Mouse (Mus musculus) brown adipose tissue, adult 24 weeks (tissue): Measurements from ENCODE around the gene D16Ertd472e. TPM values are rescaled to one million over a fixed set of nuclear protein-coding genes. Genes with fewer than 3 reads are reported as not detected.
"Not testable (repeated sequence)": the region's sequence is repeated elsewhere in the genome, so short reads cannot be mapped to it uniquely, and the experiment has no call there.

Experiments
- H3K27ac ChIP-seq: fragments of 200-500 bp; replicated peaks from 2 replicates; pipeline ENCODE4 v1.5.1; 2012; ENCODE audit warnings: low read depth, mild to moderate bottlenecking, low read length
- H3K4me1 ChIP-seq: fragments of 200-500 bp; 2 replicates; pipeline ENCODE4 v1.6.1; 2012; ENCODE audit warnings: low read length, mixed read lengths; ENCODE audit not compliant: control insufficient read depth, insufficient read depth, insufficient read length
- H3K4me3 ChIP-seq: fragments of 200-500 bp; 2 replicates; pipeline ENCODE4 v1.5.1; 2012; ENCODE audit warnings: low read depth, mild to moderate bottlenecking, low read length, moderate library complexity; ENCODE audit not compliant: insufficient read depth
- polyA plus RNA-seq: library from polyadenylated mRNA; stranded (reverse); fragments of >200 nt; gene quantifications from 2 replicates; pipeline ENCODE4 v1.2.4, GENCODE M21; 2012; ENCODE audit not compliant: missing spikeins, insufficient read depth, insufficient read length

The D16Ertd472e gene
- polyA plus RNA-seq, 1 experiment, result 9.4 TPM

DNA sequence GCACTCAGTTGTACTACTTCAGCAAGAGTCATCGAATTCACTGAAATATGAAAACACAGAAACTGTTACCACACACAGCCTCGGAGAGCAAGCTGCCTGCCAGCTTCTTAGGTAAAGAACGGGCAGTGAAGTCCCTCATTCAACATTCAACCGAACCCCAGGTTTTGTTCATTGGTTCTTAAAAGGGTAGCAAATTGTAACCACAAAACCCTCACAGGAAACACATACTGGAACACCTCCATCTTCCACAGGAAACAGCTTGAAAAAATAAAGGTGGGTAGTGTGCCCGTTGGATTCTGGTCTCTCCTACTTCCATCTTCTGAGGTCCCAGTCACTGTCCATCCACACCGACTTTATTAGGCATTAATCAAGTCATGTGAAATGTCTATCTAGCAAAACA is 30.0 kb downstream of the D16Ertd472e start:
- no peaks in the 10 kb centered on the region for H3K4me1 ChIP-seq
- no peak overlapping the region for H3K27ac ChIP-seq
- no peak overlapping the region for H3K4me3 ChIP-seq

DNA sequence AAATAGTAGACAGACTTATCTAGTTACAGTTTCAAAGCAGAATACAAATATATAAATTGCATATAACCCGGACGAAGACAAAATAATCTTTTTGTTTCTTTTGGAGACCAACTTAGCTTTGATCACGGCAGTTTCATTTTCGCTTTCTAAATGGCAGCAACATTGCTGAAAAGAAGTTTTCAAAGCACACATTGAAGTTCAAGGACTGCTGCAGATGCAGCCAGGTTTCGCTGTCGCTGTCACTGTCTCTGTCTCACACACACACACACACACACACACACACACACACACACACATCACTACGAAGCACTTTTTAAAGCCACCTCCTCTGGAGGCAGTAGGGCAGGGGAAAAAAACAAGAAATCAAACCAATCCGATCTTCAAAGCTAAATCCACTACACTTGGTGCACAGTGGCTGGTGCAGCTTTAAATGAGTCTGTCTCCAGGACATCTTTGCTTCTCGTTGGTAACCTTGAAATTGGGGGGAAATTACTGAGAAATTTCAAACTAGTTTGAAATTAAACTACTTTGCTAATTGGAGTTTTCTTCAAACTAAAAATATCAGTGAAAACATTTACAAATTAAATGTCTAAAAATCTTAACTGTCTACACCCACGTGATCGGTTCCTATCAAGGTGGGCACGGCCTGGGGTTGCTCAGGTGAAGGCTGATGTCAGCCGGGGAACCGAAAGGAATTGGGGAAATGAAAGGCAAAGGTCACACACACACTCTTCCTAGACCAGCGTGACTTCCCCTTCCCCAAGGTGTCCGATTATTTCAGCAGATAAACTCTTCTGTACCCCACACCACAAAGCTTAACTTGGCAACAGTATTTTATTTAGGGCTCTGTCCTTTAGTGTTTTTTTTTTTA is 35.9 kb downstream of the D16Ertd472e start:
- no peaks in the 10 kb centered on the region for H3K4me1 ChIP-seq
- H3K27ac ChIP-seq, result 0 out of 2 replicates have a peak overlapping the region, but pooled peaks have one; percentile 23
- H3K4me3 ChIP-seq, result peak overlapping the region; percentile 47

DNA sequence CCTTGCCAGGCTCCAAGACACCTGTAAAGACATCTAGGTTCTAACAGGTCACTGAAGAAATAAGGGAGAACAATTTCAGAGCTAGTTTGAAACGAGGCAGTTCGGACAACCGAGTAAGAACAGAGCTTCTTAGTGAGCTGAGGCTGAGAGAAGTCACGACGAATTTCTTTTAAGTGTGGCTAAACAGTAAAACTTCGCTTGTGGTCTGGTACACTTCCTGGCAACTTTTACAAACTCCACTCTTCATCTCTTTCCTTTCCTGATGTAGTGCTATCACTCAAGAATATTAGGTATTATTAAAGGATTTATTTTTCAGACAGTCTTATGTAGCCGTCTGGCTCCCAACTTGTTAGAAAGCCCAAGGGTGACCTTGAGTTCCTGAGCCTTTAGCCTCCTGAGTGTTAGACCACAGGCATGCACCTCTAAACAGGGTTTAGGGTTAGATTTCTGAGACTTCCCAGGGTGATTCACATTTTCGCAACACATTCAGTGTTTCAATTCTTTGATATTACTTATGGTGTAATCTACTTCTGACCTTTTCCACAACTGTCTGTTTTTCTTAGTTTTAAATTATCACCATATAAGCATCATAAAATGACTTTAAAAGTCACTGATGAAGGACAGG is 38.6 kb downstream of the D16Ertd472e start:
- Histone ChIP-seq H3K4me3 (no peak overlapping the region), H3K27ac (no peak overlapping the region), H3K4me1 (no peaks in the 10 kb centered on the region)

DNA sequence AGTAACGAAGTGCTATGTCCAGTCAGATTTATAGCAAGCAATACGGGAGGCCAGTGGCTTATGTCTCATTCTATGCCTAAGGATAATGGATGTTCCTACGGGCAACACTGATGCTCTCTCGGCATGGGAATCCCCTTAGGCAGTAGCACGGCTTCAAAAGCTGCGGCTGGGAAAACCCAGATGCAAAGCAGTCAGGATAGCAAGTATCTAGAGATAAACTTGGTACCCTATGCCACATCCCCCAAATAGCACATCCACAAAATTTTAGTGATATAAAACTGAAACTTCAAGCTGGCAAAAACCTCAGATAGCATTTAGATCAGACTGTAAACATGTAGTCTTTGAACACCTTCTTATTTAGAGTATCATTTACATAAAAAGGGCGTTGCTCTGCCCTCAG is 39.2 kb downstream of the D16Ertd472e start:
- H3K27ac ChIP-seq, result no peak overlapping the region
- no peak overlapping the region for H3K4me3 ChIP-seq
- H3K4me1 ChIP-seq, result no peaks in the 10 kb centered on the region

DNA sequence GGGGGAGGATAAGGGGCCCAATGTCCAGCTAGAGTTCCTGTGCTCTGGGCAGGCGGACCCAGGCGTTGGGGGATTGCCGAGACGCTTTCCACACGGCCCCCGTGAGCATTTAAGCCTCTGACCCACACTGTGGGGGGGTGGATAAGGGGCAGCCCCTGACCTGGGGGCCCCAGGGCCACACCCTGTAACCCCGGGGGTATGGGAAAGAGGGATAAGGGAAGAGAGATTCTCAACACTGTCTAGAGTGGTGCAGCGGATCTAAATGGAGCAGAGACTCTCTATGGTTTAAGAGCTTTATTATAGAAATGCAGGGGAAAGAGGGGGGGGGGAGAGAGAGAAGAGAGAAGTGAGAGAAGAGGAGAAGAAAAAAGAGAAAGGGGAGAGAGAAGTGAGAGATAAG is 42.0 kb downstream of the D16Ertd472e start:
- no peak overlapping the region for H3K27ac ChIP-seq
- H3K4me3 ChIP-seq, result no peak overlapping the region
- no peaks in the 10 kb centered on the region; the same call in 1 of the 2 replicates for H3K4me1 ChIP-seq

DNA sequence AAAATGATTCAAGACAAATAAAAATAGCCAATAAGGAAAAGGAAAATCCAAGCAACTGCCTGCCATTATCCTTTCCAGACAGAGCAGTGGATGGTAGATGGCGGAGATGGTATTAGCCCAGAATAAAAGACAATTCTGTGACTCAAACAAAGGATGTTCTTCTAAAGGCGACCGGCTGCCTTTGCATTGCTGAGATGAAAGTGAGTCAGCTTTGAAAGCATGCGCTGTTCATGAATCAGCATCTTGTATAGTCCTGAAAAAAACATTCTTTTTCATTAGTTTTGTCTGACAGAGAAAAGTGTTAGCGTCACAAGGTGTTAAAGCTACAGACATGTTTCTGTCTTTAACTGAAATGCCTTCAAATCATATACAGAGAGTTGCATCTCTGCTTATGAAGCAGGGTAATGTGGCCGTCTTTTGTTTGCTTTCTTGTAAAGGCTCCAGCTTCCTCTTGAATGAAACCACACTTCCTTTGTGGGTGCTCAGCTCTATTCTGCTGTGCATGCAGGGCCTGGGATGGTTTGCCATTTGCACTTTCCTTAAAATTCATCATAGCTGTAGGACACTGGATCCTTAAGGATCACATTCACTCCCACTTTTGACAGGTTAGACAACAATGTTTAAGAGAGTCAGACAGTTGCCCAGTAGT is 44.4 kb downstream of the D16Ertd472e start:
- H3K4me1 ChIP-seq, result no peaks in the 10 kb centered on the region; the same call in 1 of the 2 replicates
- no peak overlapping the region for H3K27ac ChIP-seq
- no peak overlapping the region for H3K4me3 ChIP-seq

DNA sequence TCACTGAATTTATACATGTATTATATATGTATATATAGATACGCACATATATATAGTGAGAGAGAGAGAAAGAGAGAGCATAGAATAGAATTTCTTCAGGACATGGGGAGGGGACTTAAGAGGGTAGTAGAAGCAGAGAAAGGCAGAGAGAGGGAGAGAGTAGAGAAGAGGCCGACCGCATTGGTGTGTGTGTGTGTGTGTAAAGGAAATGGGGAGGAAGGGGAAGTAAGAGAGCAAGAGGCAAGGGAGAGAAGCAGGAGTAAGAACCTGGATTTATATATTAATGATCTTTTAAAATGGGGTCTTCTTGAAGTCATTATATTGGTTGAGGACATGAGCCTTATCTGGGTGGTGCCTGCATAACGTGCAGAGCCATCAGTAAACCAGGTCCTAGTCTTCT is 53.5 kb downstream of the D16Ertd472e start:
- no peak overlapping the region for H3K27ac ChIP-seq
- no peaks in the 10 kb centered on the region for H3K4me1 ChIP-seq
- H3K4me3 ChIP-seq, result no peak overlapping the region

DNA sequence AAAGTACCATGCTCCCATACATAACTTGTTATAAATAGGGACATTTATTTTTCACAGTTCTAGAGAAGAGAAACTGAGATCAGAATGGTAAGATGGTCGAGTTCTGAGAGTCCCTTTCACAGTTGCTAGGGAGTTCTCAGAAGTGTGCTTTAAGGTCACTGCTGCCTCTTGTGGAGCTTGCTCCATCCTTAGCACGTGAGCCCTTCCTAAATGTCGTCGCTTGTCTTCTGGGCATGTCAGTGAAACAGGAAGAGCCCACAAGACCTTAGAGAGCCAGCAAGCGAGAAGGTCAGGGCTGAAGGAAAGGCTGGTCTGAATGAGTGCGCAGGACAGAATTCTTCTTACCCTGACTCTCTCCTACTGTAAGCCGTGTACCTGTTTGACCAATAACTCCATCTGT is 57.8 kb downstream of the D16Ertd472e start:
- H3K4me3 ChIP-seq, result no peak overlapping the region
- H3K4me1 ChIP-seq, result no peaks in the 10 kb centered on the region
- H3K27ac ChIP-seq, result no peak overlapping the region

DNA sequence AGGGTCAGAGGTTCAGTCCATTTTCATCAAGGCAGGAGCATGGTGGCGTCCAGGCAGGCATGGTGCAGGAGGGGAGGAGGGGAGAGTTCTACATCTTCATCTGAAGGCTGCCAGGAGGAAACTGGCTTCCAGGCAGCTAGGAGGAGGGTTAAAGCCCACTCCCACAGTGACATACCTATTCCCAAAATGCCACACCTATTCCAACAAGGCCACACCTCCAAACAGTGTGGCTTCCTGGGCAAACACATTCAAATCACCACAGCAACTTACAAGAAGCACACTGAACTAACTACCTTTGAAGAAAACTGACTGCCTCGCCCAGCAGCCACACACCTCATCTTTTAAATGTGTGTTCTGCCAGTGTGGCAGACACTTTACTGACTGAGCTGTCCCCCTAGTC is 59.3 kb downstream of the D16Ertd472e start:
- no peak overlapping the region for H3K27ac ChIP-seq
- no peaks in the 10 kb centered on the region for H3K4me1 ChIP-seq
- no peak overlapping the region for H3K4me3 ChIP-seq

DNA sequence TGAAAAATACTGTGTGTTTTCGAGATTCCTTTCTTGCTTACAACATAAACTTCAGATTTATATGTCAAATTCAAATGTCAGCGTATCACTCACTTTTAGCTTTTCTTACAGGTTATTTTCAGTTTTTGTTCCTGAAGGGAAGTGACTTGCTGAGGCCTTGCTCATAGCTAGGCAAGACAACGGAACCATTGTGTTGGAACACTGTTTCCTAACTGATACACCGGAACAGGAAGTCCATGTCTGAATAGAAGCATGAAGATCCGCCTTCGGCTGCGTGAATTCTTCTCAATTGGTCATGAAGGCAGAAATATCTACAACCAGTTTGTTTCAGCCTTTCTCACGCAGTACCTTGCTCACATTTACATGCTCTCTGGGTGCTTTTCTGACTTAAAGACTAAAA is 65.0 kb downstream of the D16Ertd472e start:
- H3K4me1 ChIP-seq, result no peaks in the 10 kb centered on the region
- no peak overlapping the region for H3K4me3 ChIP-seq
- no peak overlapping the region for H3K27ac ChIP-seq

DNA sequence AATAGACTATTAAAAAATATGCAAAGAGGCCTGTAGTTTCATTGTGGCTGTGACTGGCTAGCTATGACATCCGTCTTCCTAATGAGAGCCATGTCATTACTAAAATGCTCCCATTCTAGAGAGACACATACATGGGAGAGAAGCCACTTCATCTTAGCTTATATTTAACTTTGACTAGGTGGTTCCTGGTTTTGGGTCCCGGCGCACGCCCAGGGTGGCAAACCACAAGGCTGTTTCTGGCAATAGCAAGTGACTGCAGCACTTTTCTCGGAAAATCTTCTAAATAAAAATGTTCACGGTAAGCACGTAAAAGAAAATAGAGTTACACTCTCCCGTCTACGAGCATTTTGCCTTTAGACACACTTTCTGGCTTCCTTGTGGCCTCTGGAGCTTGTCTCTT is 74.0 kb downstream of the D16Ertd472e start:
- H3K4me3 ChIP-seq, result no peak overlapping the region
- H3K27ac ChIP-seq, result no peak overlapping the region

DNA sequence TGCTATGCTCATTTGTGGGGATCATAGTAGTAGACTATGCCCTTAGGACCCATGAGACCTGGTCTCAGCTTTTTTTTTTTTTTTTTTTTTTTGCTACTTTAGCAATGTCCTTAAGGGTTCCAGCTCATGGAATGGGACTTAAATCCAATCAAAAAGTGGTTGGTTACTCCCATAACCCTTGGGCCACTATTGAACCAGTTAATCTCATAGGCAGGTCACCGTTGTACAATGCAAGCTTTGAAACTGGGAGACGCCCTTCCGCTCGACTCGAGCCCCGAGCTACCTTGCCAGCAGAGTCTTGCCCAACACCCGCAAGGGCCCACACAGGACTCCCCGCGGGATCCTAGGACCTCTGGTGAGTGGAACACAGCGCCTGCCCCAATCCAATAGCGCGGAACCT is 83.8 kb downstream of the D16Ertd472e start:
- H3K27ac ChIP-seq, H3K4me3 ChIP-seq, H3K4me1 ChIP-seq: not testable (repeated sequence)

More for the DNA sequence above, 74.0 kb downstream of the D16Ertd472e start:
- H3K4me1 ChIP-seq, result no peaks in the 10 kb centered on the region

DNA sequence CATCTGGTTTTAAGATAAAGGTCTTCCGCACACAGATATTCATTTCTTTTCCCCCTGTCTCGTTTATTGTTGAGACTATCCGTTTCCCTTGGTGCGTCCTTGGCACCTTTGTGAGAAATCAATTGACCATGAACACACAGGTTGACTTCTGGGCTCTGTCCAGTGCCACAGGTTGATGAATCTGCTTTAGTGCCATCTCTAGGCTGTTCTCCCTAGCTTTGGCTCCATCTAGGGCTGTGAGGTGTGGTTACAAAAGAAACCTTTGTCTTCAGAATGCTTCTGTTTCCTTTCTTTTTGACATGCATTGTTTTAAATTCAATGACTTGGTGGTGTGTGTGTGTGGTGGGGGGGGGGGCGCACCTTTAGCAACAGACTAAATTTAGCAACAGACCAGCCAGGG is 85.7 kb downstream of the D16Ertd472e start:
- Histone ChIP-seq H3K4me1 (no peaks in the 10 kb centered on the region; the same call in 1 of the 2 replicates), H3K27ac (peak overlapping the region; percentile 55), H3K4me3 (peak overlapping the region; percentile 33; the same call in 1 of the 2 replicates)
